Mouse (Mus musculus): Measurements from ENCODE around the gene Gm17402. TPM values are rescaled to one million over a fixed set of nuclear protein-coding genes. Genes with fewer than 3 reads are reported as not detected.

Gene Gm17402
- not detected for total RNA-seq (2021)

- intact Hi-C loops (cut with DNase I) = no loop called here
- no peak for DNase-seq (ENCODE audit: low spot score in 2 of 2)
These were observed at the start of gene Gm17402 for GRCm38 (mm10) chr3:67375063-67375462. Gene Gm17402 (minus strand): TSS chr3:67375163.

DNA sequence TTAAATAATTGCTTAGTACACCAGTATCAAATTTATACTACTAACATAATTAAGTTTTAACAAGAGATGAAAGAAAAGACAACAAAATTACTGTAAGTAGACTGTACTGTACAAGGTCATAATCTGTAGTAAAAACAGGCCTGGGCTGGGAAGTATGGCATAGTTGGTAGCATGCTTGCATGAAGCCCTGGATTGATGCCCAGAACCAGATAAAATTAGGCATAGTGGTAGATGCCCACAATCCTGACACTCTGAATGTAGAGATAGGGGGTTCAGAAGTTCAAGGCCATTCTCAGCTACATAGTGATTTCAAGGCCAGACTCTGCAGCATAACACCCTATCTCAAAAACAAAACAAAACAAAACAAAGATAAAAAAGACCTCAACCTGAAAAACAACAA lies 3.3 kb upstream of the Gm17402 start:
- no peak for DNase-seq (ENCODE audit: low spot score in 2 of 2)
- intact Hi-C loops (cut with DNase I) = no loop called here

DNA sequence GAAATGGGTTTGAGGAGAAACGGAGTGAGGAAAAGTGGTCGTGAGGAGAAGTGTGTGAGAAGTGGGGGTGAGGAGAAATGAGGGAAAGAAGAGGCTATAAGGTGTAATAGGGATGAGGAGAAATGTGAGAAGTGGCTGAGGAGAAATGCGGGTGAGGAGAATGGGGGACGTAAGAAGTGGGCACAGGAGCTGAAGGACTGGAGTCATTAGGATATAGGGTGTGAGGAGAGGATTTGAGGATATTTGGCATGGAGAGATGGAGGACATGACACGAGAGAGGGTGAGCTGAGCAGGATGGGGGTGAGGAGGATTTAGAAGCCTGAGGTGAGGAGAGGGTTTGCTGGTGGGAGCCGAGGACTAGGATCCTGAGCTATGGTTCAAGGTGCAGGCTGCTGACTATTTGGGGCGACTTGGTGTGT lies 594 bp downstream of the Gm17402 start:
- intact Hi-C loops (cut with DNase I) = no loop called here
- DNase-seq (ENCODE audit: low spot score in 2 of 2) = no peak

DNA sequence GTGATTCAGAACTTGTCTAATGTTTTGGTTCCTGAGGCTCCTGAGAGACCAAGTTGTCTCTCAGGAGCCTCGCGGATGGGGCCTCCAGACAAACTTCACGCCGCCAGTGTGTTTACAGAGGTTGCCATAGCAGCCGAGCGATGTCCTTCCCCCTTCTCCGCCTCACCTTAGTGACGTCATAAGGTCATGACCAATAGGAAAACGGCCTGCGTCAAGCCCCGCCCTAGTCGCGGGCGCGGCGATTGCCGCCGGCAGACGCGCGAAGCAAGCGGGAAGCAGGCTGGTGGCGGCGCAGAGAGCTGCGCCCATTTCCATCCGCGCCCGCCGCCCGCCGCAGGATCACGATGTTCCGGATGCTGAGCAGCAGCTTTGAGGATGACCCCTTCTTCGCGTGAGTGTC lies 1.1 kb downstream of the Gm17402 start, which contains the start of gene Mlf1:
Gene Mlf1 (plus strand): TSS at position 226 of the 400 bp plus-strand sequence.
- intact Hi-C loops (cut with DNase I) = no loop called here
- DNase-seq (ENCODE audit: low spot score in 2 of 2) = peak; percentile 86 to 96

- intact Hi-C loops (cut with DNase I) = no loop called here
- no peak for DNase-seq (ENCODE audit: low spot score in 2 of 2)
These were observed 2.2 kb downstream of the Gm17402 start for GRCm38 (mm10) chr3:67372781-67373180.

GRCm38 (mm10) chr3:67372194-67372593 lies 2.8 kb downstream of the Gm17402 start:
- no peak for DNase-seq (ENCODE audit: low spot score in 2 of 2)
- intact Hi-C loops (cut with DNase I) = no loop called here

DNA sequence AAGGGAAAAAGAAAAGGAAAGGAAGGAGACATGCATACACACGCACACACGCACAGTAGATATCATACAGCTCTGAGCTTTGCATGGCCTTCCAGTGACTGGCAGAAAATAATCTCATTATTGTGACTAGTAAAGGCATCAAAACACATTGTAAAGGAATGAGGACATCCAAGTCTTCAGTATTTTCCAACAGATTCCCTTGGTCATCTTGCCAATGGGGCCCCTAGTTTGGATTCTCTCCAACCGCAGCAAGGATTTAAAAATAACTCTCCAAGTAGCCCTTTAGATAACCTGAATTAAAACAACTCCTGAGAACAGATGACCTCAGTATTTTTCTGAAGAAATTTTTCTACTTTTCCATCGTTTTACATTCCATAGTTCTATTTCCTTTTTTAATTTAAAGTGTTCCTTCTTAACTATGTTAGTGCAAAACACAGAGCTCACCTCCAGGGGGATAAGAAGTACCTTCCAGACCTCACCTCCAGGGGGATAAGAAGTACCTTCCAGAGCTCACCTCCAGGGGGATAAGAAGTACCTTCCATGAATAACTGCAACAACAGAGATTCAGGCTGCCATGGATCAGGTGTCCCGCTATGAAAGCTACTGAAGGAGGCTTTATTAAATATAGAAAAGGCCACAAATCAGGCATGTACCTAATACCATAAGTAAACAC lies 5.4 kb downstream of the Gm17402 start:
- intact Hi-C loops (cut with DNase I) = no loop called here
- no peak for DNase-seq (ENCODE audit: low spot score in 2 of 2)

DNA sequence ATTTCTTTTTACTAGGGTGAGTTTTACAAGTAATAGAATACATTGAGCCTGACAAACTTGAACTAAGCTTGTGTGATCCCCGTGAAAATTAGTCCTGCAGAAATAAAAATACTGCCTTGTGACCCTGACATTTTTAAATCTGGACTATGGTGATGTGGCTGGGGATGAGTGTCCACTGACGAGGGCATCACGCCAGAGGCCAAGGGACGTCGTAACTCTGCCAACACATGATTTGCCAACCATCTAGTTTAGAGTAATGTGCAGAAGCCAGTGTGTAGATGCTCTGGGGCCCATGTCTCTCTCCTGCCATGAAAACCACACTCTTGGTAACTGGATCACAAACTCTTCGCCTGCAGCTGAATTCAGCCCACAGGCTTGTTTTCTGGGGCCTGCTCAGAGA lies 7.5 kb downstream of the Gm17402 start:
- intact Hi-C loops (cut with DNase I) = no loop called here
- no peak for DNase-seq (ENCODE audit: low spot score in 2 of 2)

DNA sequence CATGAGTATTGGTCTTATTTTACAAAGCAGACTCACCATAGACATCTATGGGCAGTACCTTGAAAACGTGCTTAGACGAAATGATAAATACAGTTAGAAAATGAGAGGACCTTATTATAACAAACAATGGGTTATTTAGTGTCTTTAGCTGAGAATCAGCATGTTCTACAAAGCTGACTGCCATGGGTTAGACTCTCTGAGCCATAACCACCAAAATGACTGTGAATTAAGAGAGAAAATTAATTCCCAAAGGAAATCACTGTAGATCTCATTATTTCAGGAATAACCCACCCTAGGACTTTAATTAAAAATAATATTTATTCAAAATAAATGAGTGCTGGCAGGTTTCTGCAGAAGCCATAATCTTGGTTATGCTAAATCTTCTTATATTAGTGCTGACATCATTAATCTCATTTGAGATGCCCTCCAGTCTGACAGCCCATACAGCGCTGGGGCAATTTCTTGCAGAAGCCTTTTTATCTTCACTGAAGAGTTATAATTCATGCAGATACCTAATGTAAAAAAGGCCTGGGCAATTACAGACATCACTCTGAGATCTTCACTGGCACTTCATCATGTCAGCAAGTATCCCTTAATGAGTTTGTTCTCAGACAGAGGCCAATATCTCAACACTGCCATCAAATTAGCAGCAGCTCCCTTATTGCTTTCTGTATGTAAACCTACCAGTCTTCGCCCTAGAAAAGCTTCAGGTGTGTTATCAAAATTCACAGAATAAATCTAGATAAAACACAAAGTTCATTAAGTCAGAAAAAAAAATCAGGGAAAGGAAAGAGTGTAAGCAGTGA lies 8.7 kb downstream of the Gm17402 start:
- DNase-seq (ENCODE audit: low spot score in 2 of 2) = no peak
- intact Hi-C loops (cut with DNase I) = no loop called here

- intact Hi-C loops (cut with DNase I) = no loop called here
These were observed 16.6 kb downstream of the Gm17402 start for GRCm38 (mm10) chr3:67358376-67358775.

GRCm38 (mm10) chr3:67352763-67353149 lies 22.2 kb downstream of the Gm17402 start:
- DNase-seq (ENCODE audit: low spot score in 2 of 2) = no peak
- intact Hi-C loops (cut with DNase I) = loop anchor here (1.0 to 2.0 kb wide), 2 partner anchors 76 to 216 kb away; no protein-coding TSS in a partner anchor

More at GRCm38 (mm10) chr3:67358376-67358775, 16.6 kb downstream of the Gm17402 start:
- no peak for DNase-seq (ENCODE audit: low spot score in 2 of 2)

DNA sequence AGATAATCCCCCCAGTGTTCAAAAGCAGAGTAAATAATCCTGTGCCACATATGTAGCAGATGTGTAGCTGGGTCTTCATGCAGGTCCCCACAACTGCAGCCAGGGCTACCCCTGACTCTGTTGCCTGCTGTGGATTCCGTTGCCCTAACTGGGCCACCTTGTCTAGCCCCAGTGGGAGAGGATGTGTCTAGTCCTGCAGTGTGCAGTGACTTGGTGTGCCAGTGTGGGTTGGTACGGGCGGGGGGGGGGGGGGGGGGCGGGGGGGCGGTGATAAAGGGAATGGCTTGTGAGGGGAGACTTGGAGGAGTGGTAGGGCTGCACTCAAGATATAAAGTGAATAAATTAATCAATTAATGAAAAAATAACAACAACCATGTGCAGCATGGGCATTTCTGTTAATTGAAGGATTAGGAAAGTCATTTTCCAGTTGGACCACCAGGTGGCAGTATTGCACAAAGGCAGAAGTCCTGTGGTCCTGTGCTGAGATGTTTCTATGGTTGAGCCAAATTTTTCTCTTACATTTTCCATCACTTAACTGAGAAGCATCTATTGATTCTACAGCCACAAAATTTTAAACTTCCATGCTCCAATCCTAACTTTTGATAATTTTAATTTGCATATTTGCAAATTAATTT lies 22.7 kb downstream of the Gm17402 start:
- DNase-seq (ENCODE audit: low spot score in 2 of 2) = peak; percentile 19 to 48
- intact Hi-C loops (cut with DNase I) = loop anchor here (1.0 to 2.0 kb wide), 2 partner anchors 77 to 216 kb away; no protein-coding TSS in a partner anchor

GRCm38 (mm10) chr3:67351406-67352127 lies 23.4 kb downstream of the Gm17402 start:
- no peak for DNase-seq (ENCODE audit: low spot score in 2 of 2)
- intact Hi-C loops (cut with DNase I) = loop anchor here (1.0 to 2.0 kb wide), 2 partner anchors 77 to 217 kb away; no protein-coding TSS in a partner anchor

- no peak for DNase-seq (ENCODE audit: low spot score in 2 of 2)
- intact Hi-C loops (cut with DNase I) = loop anchor here (10.0 kb wide), 1 partner anchor 1342 kb away; no protein-coding TSS in a partner anchor
These were observed 28.3 kb downstream of the Gm17402 start for GRCm38 (mm10) chr3:67346674-67347073.

GRCm38 (mm10) chr3:67344599-67344998 lies 30.4 kb downstream of the Gm17402 start:
- intact Hi-C loops (cut with DNase I) = loop anchor here (2.0 to 10.0 kb wide), 3 partner anchors 934 to 1340 kb away; no protein-coding TSS in a partner anchor
- peak; percentile 47 to 59 for DNase-seq (ENCODE audit: low spot score in 2 of 2)

DNA sequence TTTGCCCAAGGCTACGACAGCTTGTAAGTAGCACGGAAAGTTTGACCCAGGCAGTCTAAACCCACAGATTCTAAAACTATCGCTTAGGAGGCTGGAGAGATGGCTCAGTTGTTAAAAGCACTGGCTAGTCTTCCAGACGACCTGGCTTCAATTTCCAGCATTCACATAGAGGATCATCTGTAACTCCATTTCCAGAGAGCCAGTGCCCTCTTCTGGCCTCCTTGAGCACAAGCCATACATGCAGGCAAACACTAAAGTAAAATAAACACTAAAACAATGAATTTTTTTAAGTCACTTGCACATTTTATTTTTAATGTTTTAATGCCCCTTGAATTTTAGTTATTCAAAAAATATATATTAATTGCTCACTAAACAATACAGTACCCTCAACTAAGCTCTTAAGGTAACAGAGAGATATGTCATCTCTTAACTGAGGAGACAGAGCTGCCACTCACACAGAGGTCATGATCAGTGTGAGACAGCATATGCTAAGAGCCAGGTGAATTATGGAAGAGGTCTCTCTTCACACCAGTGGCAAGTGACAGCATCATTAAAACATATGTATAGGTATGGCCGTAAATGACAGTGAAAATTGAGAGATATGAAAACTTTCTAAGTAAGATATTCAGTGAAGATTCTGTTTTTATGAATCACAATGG lies 31.8 kb downstream of the Gm17402 start:
- intact Hi-C loops (cut with DNase I) = loop anchor here (10.0 kb wide), 1 partner anchor 1338 kb away; no protein-coding TSS in a partner anchor
- no peak for DNase-seq (ENCODE audit: low spot score in 2 of 2)

DNA sequence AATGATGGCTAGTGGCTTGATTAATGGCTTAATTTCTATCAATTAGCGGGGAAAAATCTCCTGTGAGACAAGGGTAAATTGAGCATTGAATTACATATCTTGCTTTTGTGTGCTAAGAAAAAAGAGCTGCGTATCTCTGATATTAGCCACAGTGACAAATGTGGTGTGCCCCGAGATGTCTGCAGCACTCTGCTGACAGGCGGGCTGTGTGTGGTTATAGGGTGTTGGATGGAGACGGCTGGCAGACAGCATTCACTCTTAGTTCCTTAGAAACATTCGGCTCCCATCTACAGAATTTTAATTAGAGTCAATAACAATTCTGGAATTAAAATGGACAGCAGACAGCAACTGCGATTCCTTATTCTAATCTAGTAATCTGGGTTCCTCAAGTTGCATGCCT lies 34.0 kb downstream of the Gm17402 start:
- no peak for DNase-seq (ENCODE audit: low spot score in 2 of 2)
- intact Hi-C loops (cut with DNase I) = loop anchor here (10.0 kb wide), 1 partner anchor 1336 kb away; no protein-coding TSS in a partner anchor

DNA sequence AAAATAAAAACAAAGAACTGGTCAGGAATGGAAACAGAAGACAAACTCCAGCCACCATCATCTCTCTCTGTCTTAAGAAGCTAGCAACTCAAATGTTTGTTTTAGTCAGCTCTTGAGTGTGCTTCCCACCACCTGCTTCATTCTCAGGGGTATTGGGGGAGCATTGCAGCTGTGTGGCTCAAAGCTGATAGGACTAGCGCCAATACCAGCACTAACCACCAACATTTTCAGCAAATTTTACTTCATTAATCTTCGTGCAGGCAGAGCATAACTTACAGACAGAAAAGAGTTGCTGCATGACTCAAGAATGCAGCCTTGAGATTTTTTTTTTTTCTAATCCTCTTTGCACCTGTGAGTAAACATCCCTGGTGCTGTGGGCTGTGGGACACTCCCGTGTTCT lies 35.4 kb downstream of the Gm17402 start:
- no peak for DNase-seq (ENCODE audit: low spot score in 2 of 2)
- intact Hi-C loops (cut with DNase I) = no loop called here

- intact Hi-C loops (cut with DNase I) = no loop called here
These were observed 52.5 kb downstream of the Gm17402 start for GRCm38 (mm10) chr3:67322422-67322821.

More at GRCm38 (mm10) chr3:67322422-67322821, 52.5 kb downstream of the Gm17402 start:
- DNase-seq (ENCODE audit: low spot score in 2 of 2) = no peak
